Mouse (Mus musculus) ovary, postnatal 10 days (tissue): Measurements from ENCODE around the gene Anks4b.

Experiments
- DNase-seq: peaks from one replicate; pipeline ENCODE4 v3.0.0; 2022; ENCODE audit warnings: low spot score

Gene Anks4b

GRCm38 (mm10) chr7:120173603-120174244, at the start of gene Anks4b:
TSS of gene Anks4b (plus strand) at chr7:120173858.
- no peak for DNase-seq

GRCm38 (mm10) chr7:120124844-120125243, 48.8 kb upstream of the Anks4b start:
- peak; percentile 45 for DNase-seq

GRCm38 (mm10) chr7:120126976-120127685, 46.5 kb upstream of the Anks4b start:
- DNase-seq, result no peak

GRCm38 (mm10) chr7:120127686-120128059, 46.0 kb upstream of the Anks4b start:
- DNase-seq, result no peak

GRCm38 (mm10) chr7:120128951-120129350, 44.7 kb upstream of the Anks4b start:
- no peak for DNase-seq

GRCm38 (mm10) chr7:120142743-120143142, 30.9 kb upstream of the Anks4b start:
- no peak for DNase-seq

- DNase-seq, result no peak
Observed at GRCm38 (mm10) chr7:120145191-120145590, 28.5 kb upstream of the Anks4b start, which contains the start of gene Zp2. TSS of gene Zp2 (minus strand) at chr7:120145291.

GRCm38 (mm10) chr7:120150257-120150656, 23.4 kb upstream of the Anks4b start:
- DNase-seq, result no peak

GRCm38 (mm10) chr7:120150898-120151297, 22.8 kb upstream of the Anks4b start:
- DNase-seq, result no peak

GRCm38 (mm10) chr7:120156841-120157409, 16.7 kb upstream of the Anks4b start:
- DNase-seq, result no peak

GRCm38 (mm10) chr7:120157575-120158061, 16.0 kb upstream of the Anks4b start:
- no peak for DNase-seq

GRCm38 (mm10) chr7:120158121-120158613, 15.5 kb upstream of the Anks4b start:
- DNase-seq, result no peak

GRCm38 (mm10) chr7:120163581-120164251, 9.9 kb upstream of the Anks4b start:
- DNase-seq, result no peak

- no peak for DNase-seq
Observed at GRCm38 (mm10) chr7:120172188-120172700, 1.4 kb upstream of the Anks4b start.

GRCm38 (mm10) chr7:120174723-120175504, 1.3 kb downstream of the Anks4b start:
- no peak for DNase-seq

GRCm38 (mm10) chr7:120177611-120178010, 4.0 kb downstream of the Anks4b start:
- no peak for DNase-seq

GRCm38 (mm10) chr7:120178935-120179334, 5.3 kb downstream of the Anks4b start:
- DNase-seq, result no peak

GRCm38 (mm10) chr7:120180547-120180946, 6.9 kb downstream of the Anks4b start:
- no peak for DNase-seq

GRCm38 (mm10) chr7:120181401-120182230, 8.0 kb downstream of the Anks4b start:
- DNase-seq, result no peak

GRCm38 (mm10) chr7:120182891-120183290, 9.2 kb downstream of the Anks4b start:
- no peak for DNase-seq
